Mouse (Mus musculus) stomach, embryonic 16.5 days (tissue): ENCODE measurements around the gene 9130023H24Rik. TPM values are rescaled to one million over a fixed set of nuclear protein-coding genes. Genes with fewer than 3 reads are reported as not detected.

Experiments
- ATAC-seq: fragments of 200-750 bp; cut with Nextera tagmentation; 2 replicates; pipeline ENCODE4 v1.8.0; 2017; ENCODE audit warnings: moderate number of reproducible peaks, moderate TSS enrichment; ENCODE audit not compliant: insufficient read depth, low FRiP score
- H3K27ac ChIP-seq: fragments of 300-500 bp; sonication (generic); 2 replicates; pipeline ENCODE4 v1.5.1; 2014; ENCODE audit warnings: low read length
- H3K27me3 ChIP-seq: fragments of 300-500 bp; sonication (generic); 2 replicates; pipeline ENCODE4 v1.6.1; 2014; ENCODE audit warnings: low read length, control low read depth, mixed read lengths; ENCODE audit not compliant: control insufficient read depth, insufficient read depth
- H3K36me3 ChIP-seq: fragments of 300-500 bp; sonication (generic); 2 replicates; pipeline ENCODE4 v1.6.1; 2014; ENCODE audit warnings: low read length; ENCODE audit not compliant: control insufficient read depth, insufficient read depth
- H3K4me1 ChIP-seq: fragments of 300-500 bp; sonication (generic); 2 replicates; pipeline ENCODE4 v1.6.1; 2014; ENCODE audit warnings: low read length, control low read depth, mixed read lengths; ENCODE audit not compliant: control insufficient read depth, insufficient read depth
- H3K4me2 ChIP-seq: fragments of 300-500 bp; sonication (generic); 2 replicates; pipeline ENCODE4 v1.6.1; 2014; ENCODE audit warnings: low read depth, low read length, mixed read lengths
- H3K4me3 ChIP-seq: fragments of 300-500 bp; sonication (generic); replicated peaks from 2 replicates; pipeline ENCODE4 v1.5.1; 2014; ENCODE audit warnings: mild to moderate bottlenecking, low read length
- H3K9ac ChIP-seq: fragments of 300-500 bp; sonication (generic); 2 replicates; pipeline ENCODE4 v1.6.1; 2014; ENCODE audit warnings: low read length
- H3K9me3 ChIP-seq: fragments of 300-500 bp; sonication (generic); replicated peaks from 2 replicates; pipeline ENCODE4 v1.6.1; 2016; ENCODE audit warnings: low read length, control low read depth; ENCODE audit not compliant: control insufficient read depth
- WGBS: fragments of 180-500 bp; shearing (Covaris S2); extraction: QIAGEN DNeasy Blood & Tissue Kit; methylation state at CpG from one replicate; pipeline ENCODE4 v1.1.7; 2014; 5-methylcytosine and 5-hydroxymethylcytosine counted together
- polyA plus RNA-seq: library from polyadenylated mRNA; unstranded; fragments of >200 nt; fragmentation: Nextera tagmentation; extraction: Ambion mirVana; gene quantifications from 2 replicates; pipeline ENCODE4 v1.2.1, GENCODE M21; 2015

The 9130023H24Rik gene
- polyA plus RNA-seq, 1 experiment from 2014 or later: 6.9 TPM

GRCm38 (mm10) chr7:128251946-128252345 lies 14.1 kb upstream of the 9130023H24Rik start:
- Histone ChIP-seq H3K9ac (peak overlapping the region; percentile 57), H3K9me3 (no peaks in the 10 kb centered on the region), H3K4me1 (peaks cover 12% of the 10 kb centered on the region), H3K4me3 (0 out of 2 replicates have a peak overlapping the region, but pooled peaks have one; percentile 0), H3K27ac (no peak overlapping the region), H3K4me2 (peak overlapping the region; percentile 27), H3K27me3 (no peaks in the 10 kb centered on the region), H3K36me3 (peaks cover 12% of the 10 kb centered on the region; the same call in 1 of the 2 replicates)
- WGBS: 46% methylated on average over 12 of the region's 12 CpGs
- ATAC-seq: no peak

- 76% methylated on average over 5 of the region's 5 CpGs for WGBS
- peak overlapping the region; percentile 37 for H3K4me2 ChIP-seq
Measured at GRCm38 (mm10) chr7:128249998-128250397, 12.2 kb upstream of the 9130023H24Rik start.

GRCm38 (mm10) chr7:128248081-128249042 lies 10.5 kb upstream of the 9130023H24Rik start:
- Histone ChIP-seq H3K9ac (peak overlapping the region; percentile 95), H3K4me2 (peak overlapping the region; percentile 83), H3K27me3 (no peaks in the 10 kb centered on the region), H3K4me1 (peaks cover 19% of the 10 kb centered on the region), H3K4me3 (peak overlapping the region; percentile 76), H3K9me3 (no peaks in the 10 kb centered on the region), H3K27ac (peak overlapping the region; percentile 52), H3K36me3 (peaks cover 15% of the 10 kb centered on the region)
- ATAC-seq: no peak
- WGBS: 73% methylated on average over 10 of the region's 10 CpGs

More at GRCm38 (mm10) chr7:128249998-128250397, 12.2 kb upstream of the 9130023H24Rik start:
- Histone ChIP-seq H3K4me3 (peak overlapping the region; percentile 23), H3K9ac (peak overlapping the region; percentile 41), H3K27ac (0 out of 2 replicates have a peak overlapping the region, but pooled peaks have one; percentile 21), H3K9me3 (no peaks in the 10 kb centered on the region), H3K27me3 (no peaks in the 10 kb centered on the region), H3K4me1 (peaks cover 19% of the 10 kb centered on the region), H3K36me3 (peaks cover 12% of the 10 kb centered on the region; the same call in 1 of the 2 replicates)
- ATAC-seq: no peak

GRCm38 (mm10) chr7:128247443-128247842 lies 9.6 kb upstream of the 9130023H24Rik start:
- peaks cover 17% of the 10 kb centered on the region for H3K36me3 ChIP-seq
- 1% methylated on average over 13 of the region's 13 CpGs for WGBS
- ATAC-seq: peak; percentile 65
- H3K9ac ChIP-seq: peak overlapping the region; percentile 95
- no peaks in the 10 kb centered on the region for H3K9me3 ChIP-seq
- no peaks in the 10 kb centered on the region for H3K27me3 ChIP-seq
- H3K4me2 ChIP-seq: peak overlapping the region; percentile 83
- peak overlapping the region; percentile 76 for H3K4me3 ChIP-seq
- peaks cover 16% of the 10 kb centered on the region for H3K4me1 ChIP-seq
- peak overlapping the region; percentile 99 for H3K27ac ChIP-seq

GRCm38 (mm10) chr7:128246496-128247391 lies 8.9 kb upstream of the 9130023H24Rik start, which contains the start of gene Tgfb1i1:
TSS of gene Tgfb1i1 (plus strand) at chr7:128246812.
- Histone ChIP-seq H3K4me3 (peak within 1 kb of the TSS; percentile 76), H3K36me3 (peaks cover 17% of the 10 kb centered on the region), H3K4me1 (peaks cover 16% of the 10 kb centered on the region), H3K4me2 (peak within 1 kb of the TSS; percentile 83), H3K9me3 (no peaks in the 10 kb centered on the region), H3K27me3 (no peaks in the 10 kb centered on the region), H3K27ac (peak within 1 kb of the TSS; percentile 99), H3K9ac (peak within 1 kb of the TSS; percentile 95)
- ATAC-seq: peak; percentile 92
- WGBS: 3% methylated on average over 25 of the region's 30 CpGs

GRCm38 (mm10) chr7:128245547-128245946 lies 7.7 kb upstream of the 9130023H24Rik start:
- Histone ChIP-seq H3K36me3 (peaks cover 20% of the 10 kb centered on the region), H3K9ac (peak overlapping the region; percentile 21; the same call in 1 of the 2 replicates), H3K27ac (peak overlapping the region; percentile 99), H3K4me3 (no peak overlapping the region), H3K9me3 (no peaks in the 10 kb centered on the region), H3K27me3 (no peaks in the 10 kb centered on the region), H3K4me2 (peak overlapping the region; percentile 83; the same call in 1 of the 2 replicates), H3K4me1 (peaks cover 16% of the 10 kb centered on the region)
- ATAC-seq: no peak
- 82% methylated on average over 4 of the region's 4 CpGs for WGBS

GRCm38 (mm10) chr7:128244410-128245025 lies 6.7 kb upstream of the 9130023H24Rik start:
- Histone ChIP-seq H3K4me3 (no peak overlapping the region), H3K9ac (peak overlapping the region; percentile 3; the same call in 1 of the 2 replicates), H3K9me3 (no peaks in the 10 kb centered on the region), H3K27me3 (no peaks in the 10 kb centered on the region), H3K4me1 (peaks cover 10% of the 10 kb centered on the region), H3K36me3 (peaks cover 21% of the 10 kb centered on the region), H3K27ac (no peak overlapping the region), H3K4me2 (no peak overlapping the region)
- WGBS: 92% methylated on average over 18 of the region's 18 CpGs
- no peak for ATAC-seq

- no peak for ATAC-seq
- H3K9me3 ChIP-seq: no peaks in the 10 kb centered on the region
- H3K4me2 ChIP-seq: no peak overlapping the region
- peak overlapping the region; percentile 3; the same call in 1 of the 2 replicates for H3K9ac ChIP-seq
- peaks cover 21% of the 10 kb centered on the region for H3K36me3 ChIP-seq
- no peaks in the 10 kb centered on the region for H3K27me3 ChIP-seq
- no peak overlapping the region for H3K4me3 ChIP-seq
- 58% methylated on average over 10 of the region's 10 CpGs for WGBS
- H3K4me1 ChIP-seq: peaks cover 10% of the 10 kb centered on the region
- no peak overlapping the region for H3K27ac ChIP-seq
Measured at GRCm38 (mm10) chr7:128243921-128244320, 6.1 kb upstream of the 9130023H24Rik start.
